Mouse (Mus musculus) thymus, postnatal 4 days (tissue): ENCODE measurements around the gene Slc6a9.

Source experiments
- DNase-seq: peaks from one replicate; pipeline ENCODE4 v3.0.0; 2021

The Slc6a9 gene

GRCm38 (mm10) chr4:117834457-117834844 lies at the start of gene Slc6a9:
TSS of gene Slc6a9 (plus strand) at chr4:117834506.
- DNase-seq = no peak

DNA sequence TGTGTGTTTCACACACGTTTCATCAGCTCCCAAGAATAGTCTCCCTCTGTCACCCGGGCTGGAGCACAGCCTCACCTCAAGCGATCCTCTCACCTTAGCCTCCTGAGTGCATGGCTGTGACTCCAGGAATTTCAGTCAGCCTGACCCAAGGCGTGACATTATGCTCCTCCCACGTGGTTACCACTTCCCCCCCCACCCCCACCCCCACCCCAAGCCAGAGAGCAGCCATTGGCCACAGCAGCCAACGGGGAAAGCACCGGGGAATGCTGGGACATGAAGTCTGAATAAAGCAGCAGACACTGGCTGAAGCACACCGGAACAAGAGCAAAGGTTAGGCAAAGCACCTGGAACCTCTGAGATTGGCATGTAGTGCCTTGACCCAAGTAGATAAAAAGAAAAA lies 47.3 kb upstream of the Slc6a9 start:
- no peak for DNase-seq

DNA sequence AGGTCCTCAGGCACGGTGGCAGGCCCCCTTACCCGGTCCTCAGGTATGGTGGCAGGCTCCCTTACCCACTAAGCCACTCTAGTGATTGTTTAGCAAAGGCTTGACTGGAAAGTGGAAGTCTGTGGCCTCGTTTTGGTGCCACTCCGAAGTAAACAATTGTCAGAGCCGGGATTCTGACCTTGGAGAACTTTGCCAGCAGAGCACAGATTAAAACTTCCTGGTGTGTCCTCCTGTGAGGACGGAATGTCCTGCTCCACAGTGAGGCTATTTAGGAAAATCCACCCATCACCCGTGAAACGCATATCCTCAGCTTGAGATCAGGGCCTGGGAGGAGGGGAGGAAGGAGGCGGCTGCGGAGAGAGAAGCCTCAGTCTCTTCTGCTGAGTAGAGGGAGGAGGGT lies 46.0 kb upstream of the Slc6a9 start:
- no peak for DNase-seq

DNA sequence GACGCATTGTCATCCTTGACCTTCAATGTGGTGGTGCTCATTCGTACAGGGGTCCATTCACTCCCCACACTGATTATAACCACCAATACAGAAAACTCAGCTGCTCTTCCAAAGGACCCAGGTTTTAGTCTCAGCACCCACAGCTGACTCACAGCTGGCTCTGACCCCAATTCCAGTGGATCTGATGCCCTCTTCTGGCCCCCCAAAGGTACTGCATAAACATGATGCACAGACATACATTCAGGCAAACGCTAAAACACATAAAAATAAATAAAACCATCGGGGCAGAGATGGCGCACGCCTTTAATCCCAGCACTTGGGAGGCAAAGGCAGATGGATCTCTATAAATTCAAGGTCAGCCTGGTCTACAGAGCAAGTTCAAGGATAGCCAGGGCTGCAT lies 34.4 kb upstream of the Slc6a9 start:
- peak; percentile 16 for DNase-seq

DNA sequence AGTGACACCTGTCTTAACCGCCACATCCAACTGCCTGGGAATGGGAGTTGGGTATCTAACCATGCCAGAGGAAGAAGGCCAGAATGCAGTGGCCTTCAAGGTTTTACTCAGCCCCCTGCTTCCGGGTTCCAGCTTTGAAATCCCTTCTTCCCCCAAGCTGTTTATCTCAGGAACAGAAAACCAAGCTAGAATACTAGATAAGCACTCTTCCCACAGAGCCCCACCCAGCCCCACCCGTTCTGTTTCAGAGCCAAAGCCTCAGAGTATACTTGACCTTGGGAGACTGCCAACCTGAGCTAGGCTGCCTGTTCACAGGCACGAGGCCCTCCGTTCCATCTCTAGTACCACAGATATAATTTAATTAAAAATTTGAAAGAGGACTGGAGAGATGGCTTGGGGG lies 27.3 kb upstream of the Slc6a9 start:
- DNase-seq = no peak

DNA sequence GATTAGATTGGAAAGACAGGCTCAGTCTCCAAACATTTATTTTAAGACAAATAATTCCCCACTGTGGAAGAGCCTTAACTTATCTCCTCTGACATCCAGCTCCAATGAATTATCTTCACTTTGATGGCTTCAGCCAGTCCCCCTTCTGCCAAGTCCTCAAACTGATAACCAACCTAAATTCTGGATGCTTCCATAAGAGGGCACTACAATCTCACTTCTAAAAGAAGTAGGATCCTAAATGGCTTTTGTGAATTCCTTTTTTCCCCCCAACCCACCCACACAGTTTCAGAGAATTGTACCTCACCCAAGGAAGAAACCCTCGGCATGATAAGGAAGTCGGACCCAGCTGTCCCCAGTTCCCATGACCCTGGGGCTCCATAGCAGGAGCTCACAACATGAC lies 23.4 kb upstream of the Slc6a9 start:
- no peak for DNase-seq

DNA sequence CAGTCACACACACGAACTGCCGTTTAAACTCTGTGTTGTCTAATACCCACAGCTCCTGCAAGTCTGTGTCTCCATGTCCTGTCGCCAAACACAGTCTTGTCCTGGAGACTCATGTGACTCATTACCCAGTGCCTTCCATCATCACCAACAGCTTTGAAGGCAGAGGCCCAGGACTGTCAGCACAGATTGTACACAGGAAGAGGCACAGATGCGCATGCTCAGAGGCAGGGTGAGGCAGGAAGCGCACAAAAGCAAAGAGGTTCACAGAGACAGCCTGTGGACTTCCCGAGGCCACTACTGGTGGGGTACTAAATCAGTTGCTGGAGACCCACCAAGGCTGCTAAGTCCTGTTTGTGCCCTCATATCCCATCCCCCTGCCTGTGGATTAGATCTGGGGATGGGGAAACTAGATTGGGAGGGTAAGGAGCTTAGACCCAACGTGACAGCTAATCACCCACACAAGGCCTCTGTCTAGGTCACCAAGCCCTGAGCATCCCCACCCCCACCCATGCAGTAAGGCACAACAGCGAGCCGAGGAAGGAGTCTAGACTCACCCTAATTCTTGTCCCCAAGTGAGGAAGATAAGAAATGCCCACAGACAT lies 20.6 kb upstream of the Slc6a9 start:
- DNase-seq = peak; percentile 76

DNA sequence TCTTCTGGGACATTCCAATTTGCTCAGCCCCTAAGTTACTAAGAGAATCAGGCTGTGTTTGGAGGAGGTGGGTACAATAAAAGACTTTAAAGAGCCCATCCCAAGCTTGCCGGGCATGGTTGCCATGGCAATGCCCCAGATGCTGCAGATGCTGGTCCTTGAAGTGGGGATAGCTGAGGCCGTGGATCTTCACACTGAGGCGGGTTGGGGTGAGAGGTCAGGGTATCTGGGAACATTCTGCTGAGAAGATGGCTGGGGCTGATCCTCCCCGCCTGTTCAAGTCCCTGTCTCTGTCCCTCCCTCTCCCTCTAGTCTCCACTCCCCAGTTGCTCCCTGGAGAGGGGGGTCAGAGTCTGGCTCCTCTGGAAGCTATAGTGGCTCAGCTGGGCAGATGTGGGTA lies 20.0 kb upstream of the Slc6a9 start:
- peak; percentile 23 for DNase-seq

DNA sequence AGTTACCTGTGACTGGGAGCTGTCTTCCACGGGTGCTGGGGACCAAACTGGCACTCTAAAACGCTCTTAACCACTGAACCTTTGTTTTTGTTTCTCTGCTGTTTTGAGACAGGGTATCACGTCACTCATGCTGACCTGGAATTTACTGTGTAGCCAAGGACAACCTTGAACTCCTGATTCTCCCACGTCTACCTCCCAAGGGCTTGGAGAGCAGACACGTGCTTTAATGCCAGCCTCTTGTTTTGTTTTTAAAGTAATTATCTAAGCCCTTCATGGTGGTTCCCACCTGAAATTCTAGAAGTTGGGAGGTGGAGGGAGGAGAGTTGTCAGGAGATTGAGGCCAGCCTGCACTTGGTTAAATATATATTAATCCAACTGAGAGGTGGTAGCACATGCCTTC lies 17.5 kb upstream of the Slc6a9 start:
- DNase-seq = no peak

- no peak for DNase-seq
These were observed 16.3 kb upstream of the Slc6a9 start for GRCm38 (mm10) chr4:117818032-117818431.

DNA sequence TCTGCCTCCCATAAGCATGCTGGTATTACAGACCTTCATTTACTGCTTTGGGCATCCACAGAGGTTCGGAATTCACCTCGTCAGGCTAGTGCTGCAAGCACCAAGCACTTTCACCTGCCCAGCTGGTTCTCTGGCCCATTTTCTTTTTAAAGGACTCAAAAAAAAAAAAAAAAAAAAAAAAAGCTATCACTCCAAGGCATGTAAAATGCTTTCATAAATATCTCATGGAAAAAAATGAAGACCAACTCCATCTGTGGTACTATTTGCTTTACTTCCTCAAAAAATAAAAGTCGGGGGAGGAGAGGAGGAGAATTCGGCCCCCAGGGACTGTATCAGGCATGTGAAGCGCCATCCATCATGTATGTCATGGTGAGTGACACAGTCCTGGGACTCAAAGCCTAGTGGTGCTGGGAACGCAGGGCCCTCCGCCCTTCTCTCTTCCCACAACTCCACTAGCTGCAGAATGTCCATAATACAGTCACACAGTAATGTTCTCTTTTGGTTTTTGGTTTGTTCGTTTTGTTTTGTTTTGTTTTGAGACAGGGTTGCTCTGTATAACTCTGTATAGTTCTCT lies 5.6 kb upstream of the Slc6a9 start:
- no peak for DNase-seq

DNA sequence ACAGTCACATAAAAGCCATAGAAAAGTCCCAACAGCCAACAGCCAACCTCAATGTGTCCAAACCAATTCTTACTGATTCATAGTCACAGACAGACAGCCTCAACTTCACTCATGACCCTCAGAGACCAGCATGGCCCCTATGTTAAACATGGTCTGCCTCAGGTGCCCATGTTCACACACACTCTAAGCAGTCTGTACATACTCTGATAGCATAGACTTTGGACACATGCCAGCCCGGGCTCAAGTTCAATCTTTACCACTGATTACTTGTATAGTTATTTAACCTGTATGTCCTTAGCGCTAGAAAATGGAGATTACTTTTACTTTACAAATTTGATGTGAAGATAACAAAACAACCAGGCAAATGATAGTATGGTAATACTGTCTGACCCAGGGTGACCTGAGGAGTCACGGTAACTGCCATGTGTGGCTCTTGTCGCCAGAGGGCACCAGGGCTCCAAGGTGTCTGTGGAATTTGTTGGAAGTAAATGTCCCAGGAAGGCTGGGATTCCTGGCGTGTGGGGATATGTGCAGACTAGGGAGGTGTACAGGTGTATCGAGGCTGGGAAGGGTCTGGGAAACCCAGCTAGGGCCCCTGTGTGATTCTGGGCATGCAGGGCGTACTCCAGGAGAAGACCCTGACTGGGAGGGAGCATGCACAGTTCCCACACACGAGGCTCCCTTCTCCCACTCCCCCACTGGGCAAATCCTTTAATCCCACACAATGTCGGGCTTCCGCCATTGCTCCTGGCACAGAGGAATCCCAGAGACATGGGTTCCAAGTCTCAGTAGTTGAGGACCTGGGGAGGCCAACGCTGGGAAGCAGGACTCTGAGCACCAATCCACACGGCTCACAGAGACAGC lies 4.8 kb upstream of the Slc6a9 start:
- DNase-seq = peak; percentile 44

GRCm38 (mm10) chr4:117830124-117830551 lies 4.2 kb upstream of the Slc6a9 start:
- no peak for DNase-seq

- no peak for DNase-seq
These were observed 3.5 kb upstream of the Slc6a9 start for GRCm38 (mm10) chr4:117830801-117831200.

DNA sequence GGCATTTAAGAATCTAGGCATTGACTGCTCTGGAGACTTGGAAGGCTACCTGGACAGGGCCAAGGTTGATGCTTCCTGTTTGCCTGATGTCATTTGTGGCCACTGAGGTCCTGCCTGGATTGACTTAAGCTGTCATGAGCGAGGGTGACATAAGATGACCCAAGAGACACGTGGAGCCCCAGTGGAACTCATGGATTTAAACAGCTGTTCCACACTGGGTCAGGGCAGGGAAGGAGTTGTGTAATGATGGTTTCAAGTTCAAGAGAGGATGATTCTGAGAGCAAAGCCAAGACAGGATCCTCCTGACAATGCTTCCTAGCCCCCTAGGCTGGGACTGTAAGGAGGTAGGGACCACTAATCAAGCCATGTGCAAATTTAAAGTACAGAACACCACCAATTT lies 2.8 kb upstream of the Slc6a9 start:
- DNase-seq = no peak

DNA sequence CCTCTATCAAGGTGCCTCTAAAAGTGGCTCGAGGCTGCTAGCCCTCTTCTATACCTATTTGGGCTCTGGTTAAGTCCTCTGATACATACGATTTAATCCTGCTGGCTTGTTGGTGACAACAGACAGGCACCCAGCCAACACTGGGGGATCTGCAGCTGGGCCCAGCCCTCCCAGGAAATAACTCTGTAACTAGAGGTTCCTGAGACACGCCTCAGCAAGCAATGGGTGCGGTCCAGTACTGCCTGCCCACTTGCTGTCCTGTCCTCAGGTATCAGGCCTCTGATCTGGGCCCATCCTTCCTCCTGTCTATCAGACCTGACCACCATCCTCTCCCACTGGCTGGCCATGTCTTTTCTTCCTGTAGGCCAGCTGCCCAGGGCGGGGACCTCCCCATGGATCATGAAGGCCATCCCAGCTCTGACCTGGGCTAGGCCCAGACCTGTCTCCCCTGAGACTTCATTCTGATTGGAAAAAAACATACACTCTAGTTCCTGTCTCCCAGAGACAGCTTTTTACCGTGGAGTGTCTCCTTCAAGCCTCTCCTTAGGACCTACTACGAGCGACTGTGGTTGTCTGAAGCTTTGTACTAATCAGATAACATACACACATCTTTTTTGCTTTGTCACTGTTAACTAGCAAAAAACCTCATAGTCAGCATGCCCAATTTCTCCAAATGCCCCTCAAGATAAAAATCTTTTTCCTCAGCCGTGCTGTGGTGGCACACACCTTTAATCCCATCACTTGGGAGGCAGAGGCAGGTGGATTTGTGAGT lies 2.2 kb upstream of the Slc6a9 start:
- DNase-seq = no peak

DNA sequence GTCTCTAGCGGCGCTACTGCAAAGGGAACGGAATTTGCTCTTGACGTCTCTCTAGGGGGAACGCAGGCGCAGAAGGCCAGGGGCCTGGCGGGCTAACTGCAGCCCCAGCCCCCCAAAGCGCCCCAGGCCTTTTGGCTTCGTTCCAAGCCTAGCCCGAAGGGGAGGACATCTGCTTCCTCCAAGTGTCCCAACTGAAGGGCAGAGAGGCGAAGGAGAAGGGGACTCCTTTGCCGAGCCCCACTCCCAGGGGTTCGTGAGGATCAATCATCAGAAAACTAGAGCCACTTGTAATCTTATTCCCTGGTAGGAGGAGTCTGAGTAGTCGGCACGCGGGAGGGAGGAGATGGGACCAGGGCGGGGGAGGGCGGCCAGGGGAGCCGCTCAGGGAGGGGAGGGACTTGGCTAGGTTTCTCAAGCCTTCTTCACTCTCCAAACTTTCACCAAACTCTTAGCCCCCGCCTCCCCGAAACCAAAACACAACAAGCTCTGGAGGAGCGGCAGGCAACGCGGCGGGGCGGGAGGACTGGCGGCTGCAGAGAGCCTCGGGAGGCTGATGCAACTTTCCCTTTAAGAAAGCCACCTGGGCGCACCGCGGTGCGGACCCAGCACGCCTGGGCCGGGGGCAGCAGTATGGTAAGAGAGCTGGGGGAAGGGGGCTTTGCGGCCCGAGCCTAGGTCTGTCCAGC lies 682 bp downstream of the Slc6a9 start:
- DNase-seq = peak; percentile 60

DNA sequence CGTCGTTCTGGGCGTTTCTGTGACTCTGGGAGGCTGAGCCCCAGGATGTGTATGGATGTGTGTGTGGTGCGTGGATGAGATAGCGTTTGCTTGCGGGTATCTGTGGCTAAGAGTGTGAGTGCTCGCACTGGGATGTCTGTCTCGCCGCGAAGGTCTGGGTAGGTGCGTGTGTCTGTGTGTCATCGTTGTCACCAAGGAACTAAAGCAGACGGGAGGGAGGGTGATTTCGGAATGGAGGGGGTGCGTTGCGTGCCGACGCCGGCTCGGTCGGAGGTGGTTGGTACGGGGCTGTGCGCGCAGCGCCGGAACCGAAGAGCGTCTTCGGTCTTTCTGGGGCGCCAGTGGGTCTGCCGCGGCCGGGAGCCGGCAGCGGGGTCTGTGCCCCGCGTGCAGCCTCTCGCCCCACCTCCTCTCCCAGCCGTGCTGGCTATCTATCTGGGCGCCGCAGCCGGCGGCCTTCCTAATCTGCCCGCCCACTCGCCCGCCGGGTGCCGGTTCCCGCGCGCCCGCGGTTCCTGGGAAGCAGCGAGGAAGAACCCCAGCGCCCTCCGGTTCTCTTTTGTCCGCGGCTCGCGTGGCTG lies 1.3 kb downstream of the Slc6a9 start:
- peak; percentile 57 for DNase-seq

- DNase-seq = peak; percentile 94
These were observed 2.0 kb downstream of the Slc6a9 start for GRCm38 (mm10) chr4:117836204-117836767.

DNA sequence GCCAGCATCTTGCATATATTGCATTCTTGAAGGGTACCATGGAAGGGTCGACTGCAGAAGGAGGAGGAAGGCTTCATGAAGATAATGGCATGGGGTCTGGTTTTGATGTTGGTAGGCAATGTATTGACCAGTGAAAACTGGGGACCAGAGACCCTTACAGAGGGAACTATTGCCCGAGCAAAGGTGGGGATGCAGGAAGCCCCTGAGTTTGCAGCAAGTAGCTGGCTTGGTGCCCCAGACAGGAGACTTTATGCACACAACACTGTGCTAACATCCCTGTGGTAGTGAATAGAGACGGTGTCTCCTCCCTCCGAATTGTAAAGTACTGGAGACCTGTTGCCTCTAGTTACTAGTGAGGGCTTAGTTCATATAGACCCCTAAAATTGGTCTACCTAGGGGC lies 3.0 kb downstream of the Slc6a9 start:
- no peak for DNase-seq

DNA sequence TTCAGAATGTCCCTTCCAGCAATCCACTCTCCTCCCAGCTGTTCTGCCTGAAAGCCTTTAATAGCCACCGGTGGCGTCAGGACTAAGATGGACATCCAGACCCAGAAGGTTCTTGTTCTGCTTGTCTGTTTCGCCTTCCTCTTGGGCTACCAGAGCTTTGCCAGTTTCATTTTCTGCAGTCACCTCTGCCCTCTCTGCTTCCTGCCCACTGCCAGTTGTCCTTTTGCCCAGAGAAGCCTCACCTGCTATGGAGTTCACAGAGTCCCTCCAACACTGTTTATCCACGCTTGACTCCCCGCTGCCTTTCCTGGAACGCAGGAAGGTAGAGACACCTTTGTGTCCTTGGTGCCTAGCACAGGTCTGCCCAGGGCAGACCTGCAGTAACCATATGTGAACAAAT lies 5.1 kb downstream of the Slc6a9 start:
- no peak for DNase-seq

GRCm38 (mm10) chr4:117840821-117841220 lies 6.5 kb downstream of the Slc6a9 start:
- no peak for DNase-seq
